Mouse (Mus musculus) kidney, postnatal 4 days (tissue): ENCODE measurements around the gene Uqcrq.
"Not testable (repeated sequence)": the region's sequence is repeated elsewhere in the genome, so short reads cannot be mapped to it uniquely, and the experiment has no call there.

Experiments used
- DNase-seq, 2 experiments: peaks; one replicate each; pipeline ENCODE4 v3.0.0; 2021; ENCODE audit warnings: mixed read lengths in 2 of 2

The Uqcrq gene

DNA sequence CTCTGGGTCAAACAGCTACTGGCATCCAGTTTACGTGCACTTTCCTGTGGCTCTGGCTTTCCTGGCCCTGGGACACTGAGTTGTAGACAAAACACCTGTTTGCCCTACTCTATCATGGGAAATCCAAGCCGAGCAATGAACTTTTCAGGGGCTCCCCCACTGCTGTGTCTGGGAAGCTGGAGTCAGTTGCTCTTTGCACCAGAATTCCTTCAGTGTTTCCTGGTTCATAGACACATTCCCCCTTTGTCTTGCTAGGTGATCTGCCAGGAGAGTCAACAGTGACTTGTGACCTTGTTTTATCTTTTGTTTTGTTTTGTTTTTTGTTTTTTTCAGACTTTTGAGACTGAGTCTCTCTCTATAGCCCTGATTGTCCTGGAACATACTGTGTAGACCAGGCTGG lies 20.7 kb upstream of the Uqcrq start:
- no peak for DNase-seq

DNA sequence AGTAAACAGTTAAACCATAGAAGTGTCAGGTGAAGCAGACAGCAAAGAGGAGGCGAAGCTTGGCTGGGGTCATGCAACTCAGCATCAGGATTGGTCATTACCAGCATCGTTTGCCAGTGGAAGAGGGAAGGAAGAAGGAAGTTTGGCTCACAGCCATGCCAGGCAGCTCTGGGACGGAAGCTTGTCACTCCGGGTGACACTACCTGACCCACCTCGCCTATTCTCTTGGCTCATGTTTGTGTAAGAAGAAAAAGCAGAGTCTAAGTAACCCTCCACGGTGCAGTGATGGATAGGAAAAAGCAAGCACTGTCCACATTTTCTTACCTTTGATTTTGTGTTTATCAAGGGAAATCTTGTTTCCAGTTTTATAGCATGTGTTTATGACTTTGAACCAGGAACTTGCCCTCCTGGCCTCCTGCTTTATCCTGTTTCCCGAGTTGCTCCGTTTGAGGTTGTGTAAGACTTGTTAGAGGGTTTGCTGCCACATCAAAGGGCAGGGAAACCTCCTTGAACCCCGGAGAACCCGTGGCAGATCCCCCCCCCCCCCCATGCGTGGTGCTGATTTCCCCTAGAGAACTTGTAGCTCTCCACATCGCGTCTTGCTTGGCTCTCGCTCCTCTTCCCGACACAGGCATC lies 19.6 kb upstream of the Uqcrq start:
- peak in 1 of 2 experiments; percentile 11 for DNase-seq

DNA sequence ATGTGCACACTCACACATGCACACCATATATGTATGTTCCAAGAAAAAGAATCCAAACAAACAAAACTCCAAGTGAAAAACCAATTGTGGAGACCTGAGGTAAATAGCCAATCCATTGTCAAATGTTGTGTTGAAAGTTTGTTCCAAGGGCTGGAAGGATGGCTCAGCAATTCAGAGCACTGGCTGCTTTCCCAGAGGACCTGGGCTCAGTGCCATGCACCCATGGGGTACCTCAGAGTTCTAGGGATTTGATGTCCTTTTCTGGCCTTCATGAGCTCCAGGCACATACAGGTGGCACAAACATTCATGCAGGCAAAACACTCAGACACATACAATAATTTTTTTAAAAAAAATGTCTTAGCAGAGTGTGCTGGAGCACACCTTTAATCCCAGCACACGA lies 17.9 kb upstream of the Uqcrq start:
- DNase-seq, result no peak

DNA sequence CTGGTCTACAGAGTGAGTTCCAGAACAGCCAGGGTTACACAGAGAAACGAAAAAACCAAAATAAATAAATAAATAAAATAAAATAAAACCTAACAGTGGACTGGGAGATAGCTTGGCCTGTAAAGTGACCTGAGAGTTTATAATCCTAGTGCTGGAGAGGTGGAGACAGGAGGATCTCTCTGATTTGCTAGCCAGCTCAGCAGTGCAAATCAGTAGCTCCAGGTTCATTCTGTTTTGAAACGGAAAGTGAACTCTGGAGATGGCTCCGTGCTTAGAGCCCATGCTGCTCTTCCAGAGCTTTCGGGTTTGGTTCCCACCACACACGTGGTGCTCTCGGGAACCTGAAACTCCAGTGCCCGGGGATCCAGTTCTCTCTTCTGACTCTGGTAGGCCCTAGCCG lies 17.4 kb upstream of the Uqcrq start:
- DNase-seq, result no peak

DNA sequence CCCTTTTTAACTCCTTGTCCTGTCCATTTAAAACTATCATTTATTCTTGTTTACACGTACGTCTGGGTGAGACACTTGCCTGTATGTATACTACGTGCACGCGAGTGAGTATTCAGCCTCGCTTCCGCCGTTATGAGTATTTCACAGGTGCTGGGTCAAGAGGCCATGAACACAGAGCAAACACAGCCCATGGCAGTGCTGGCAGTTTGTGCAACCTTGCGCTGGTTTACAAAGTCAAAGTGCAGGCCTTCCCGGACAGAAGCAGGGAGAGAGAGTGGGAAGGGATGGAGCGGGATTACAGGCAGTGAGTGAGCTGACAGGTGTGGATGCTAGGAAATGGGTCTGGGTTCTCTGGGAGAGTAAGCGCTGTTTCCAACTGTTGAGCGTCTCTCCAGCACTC lies 15.6 kb upstream of the Uqcrq start:
- no peak for DNase-seq

DNA sequence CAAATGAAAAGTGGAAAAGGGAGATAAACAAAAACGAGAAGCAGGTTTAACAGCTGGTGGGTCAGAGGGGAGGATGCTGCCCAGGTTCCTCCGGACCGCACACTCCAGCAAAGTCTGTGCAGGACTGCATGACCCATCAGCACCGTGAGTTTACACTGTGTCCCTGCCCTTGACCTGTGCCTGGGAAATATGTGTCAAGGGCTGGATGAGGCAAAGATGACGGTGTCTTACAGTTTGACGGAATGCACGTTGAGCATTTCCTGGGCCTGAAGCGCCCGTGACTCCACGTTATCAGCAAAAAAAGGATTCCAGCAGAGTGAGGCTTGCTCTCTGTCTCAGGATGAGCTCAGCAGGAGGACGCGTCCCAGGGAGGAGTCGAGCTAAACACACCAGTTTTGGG lies 14.9 kb upstream of the Uqcrq start:
- no peak for DNase-seq

DNA sequence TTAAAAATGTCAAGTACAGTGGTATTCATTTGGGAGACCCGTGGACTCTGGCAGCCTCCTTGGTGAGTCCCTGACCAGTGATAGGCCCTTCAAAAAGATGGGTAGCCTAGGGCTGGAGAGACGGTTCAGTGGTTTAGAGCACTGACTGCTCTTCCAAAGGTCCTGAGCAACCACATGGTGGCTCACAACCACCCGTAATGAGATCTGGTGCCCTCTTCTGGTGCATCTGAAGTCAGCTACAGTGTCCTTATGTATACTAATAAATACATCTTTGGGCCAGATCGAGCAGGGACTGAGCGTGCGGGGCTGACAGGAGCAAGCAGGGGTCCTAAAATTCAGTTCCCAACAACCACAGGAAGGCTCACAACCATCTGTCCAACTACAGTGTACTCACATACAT lies 13.2 kb upstream of the Uqcrq start:
- DNase-seq, result peak; percentile 44 to 53

DNA sequence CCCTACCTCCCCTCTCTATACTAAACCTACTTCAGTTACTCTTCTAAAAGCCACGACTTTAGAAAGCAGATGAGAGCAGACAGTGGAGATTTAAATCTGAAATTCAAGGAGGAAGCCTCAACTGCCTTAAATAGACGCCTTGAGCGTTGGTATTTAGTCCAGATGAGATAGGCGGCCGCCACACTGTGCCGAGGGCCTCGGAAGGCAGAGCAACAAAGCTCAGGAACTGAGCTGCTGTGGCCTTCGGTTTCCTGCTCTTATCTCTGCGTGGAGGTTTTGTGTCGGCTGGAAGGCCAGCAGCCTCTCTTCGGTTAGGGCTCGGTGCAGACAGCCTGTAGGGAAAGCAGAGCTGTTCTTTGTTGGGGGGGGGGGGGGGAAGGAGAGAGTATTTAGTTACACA lies 11.3 kb upstream of the Uqcrq start:
- no peak for DNase-seq

DNA sequence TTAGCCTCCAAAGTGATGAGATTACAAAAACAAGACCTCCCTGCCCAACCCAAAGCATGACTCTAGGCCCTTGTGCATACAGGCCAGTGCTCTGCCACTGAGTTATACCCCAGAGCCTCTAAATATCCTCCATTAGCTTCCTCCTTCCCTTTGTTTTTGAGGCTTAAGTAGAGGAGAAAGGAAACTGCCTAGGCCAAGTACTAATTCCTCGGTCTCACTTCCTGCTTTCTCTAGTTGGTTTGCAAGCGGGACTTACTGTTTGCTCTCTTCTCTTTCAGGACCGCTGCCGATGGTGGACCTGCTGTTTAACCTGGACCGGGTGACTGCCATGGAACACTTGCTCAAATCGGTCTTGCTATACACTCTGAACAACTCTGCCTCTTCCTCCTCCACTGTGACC lies 5.7 kb upstream of the Uqcrq start:
- DNase-seq, result no peak

DNA sequence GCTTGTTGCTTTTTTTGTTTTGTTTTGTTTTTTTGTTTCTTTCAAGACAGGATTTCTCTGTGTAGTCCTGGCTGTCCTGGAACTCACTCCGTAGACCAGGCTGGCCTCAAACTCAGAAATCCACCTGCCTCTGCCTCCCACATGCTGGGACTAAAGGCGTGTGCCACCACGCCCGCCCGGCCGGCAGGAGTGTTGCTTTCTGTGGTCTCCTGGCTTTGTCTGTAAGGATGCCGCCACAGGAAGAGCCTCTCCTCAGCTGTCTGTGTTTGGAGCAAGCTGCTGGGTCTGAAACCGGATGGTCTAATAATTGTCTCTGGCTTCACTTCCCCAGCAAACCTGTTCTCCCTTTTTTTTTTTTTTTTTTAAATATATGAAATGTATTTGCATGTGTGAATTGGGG lies 4.9 kb upstream of the Uqcrq start:
- DNase-seq, result no peak

DNA sequence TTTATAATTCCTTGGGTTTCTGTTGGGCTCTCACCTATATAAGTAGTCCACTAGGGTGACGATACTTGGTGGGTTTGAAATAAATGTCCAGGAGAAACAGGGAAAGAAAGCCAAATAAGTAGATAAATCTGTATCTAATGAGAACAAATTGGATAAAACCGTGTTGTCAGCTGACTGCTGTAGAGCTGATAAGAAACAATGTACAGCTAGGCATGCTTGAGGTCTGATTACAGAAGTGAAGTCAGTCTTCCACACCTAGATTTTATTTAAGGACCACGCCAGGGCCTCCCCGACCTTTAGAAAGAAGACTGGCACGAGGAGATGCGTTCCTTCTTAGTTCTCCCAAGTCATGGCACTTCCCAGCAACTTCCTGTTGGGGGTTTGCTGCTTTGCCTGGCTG lies 2.4 kb upstream of the Uqcrq start:
- DNase-seq, result no peak

DNA sequence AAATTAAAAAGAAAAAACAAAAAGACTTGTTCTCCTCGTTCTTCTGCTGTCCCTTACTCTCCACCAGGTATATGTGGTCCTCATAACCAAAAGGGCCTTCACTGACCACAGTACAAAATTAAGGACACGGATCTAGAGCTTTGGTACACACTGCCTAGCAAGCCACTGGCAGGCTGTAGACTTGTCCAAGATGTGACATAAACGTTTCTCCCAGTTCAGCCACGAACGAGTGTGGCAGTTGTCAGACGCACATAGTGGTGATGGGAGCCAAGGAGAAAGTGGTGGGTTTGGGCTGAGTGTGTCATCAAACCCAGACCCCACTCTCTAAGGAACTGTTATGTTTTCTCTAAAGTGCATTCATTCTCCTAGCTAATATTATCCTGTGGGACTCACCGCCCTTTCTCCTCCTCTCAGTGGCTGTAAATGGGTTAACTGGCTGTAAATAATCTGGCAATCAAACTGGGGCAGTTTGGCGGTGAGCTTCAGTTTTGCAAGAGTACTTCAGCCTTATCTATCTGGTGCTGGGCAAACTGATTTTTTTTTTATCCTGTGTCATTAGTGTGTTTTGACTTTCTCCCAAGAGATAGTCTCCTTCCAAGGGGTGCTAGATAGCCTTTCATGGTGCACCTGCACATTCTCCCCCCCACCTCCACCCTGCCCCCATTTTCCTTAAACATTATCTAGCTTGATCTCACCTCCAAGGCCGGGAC lies 871 bp upstream of the Uqcrq start:
- no peak for DNase-seq

DNA sequence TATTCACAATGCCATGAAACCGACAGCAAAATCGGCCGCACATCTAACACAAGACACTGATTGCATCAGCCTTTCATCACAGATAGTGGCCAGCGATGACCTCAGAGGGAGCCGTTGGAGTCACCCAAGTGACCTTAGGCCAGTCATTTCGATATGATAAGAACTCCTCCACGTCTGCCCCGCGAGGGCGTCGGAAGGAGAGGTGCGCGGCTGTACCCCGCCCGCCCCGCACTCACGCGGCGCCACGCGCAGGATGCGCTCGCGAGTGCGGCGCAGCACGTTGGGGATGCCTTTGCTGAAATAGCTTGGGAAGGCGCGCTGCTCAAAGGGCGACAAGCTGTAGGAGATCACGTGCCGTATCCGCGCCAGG lies 346 bp downstream of the Uqcrq start:
- DNase-seq, result no peak

DNA sequence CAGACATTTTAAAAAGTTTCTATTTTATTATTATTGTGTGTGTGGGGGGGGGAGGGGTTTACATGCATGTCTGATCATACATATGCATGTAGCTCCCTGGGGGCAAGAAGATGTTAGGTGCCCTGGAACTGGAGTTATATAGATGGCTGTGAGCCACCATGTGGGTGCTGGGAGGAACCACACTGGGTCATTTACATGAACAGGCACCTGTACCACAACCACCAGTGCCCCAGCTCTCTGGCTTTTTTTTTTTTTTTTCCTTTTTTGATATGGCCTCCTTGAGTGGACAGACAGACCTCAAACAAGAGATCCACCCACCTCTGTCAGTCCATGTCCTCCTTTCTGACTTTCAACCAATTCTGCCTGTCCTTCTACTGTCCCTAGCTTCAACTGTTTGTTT lies 1.4 kb downstream of the Uqcrq start:
- no peak for DNase-seq

DNA sequence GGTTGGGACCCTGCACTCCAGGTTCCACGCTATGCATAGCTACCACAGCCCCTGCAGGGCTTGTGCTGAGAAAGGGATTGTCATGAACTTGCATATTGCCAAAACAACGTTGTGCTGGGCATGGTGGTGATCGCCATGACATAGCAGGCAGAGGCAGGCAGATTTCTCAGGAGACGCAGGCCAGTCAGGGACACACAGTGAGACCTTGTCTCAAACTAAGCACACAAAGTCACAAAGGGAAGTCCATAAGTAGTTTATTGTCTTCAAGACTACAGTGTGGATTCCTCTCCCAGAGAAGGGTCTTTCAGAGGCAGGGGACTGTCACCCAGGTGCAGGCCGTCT lies 1.9 kb downstream of the Uqcrq start:
- DNase-seq, result no peak

DNA sequence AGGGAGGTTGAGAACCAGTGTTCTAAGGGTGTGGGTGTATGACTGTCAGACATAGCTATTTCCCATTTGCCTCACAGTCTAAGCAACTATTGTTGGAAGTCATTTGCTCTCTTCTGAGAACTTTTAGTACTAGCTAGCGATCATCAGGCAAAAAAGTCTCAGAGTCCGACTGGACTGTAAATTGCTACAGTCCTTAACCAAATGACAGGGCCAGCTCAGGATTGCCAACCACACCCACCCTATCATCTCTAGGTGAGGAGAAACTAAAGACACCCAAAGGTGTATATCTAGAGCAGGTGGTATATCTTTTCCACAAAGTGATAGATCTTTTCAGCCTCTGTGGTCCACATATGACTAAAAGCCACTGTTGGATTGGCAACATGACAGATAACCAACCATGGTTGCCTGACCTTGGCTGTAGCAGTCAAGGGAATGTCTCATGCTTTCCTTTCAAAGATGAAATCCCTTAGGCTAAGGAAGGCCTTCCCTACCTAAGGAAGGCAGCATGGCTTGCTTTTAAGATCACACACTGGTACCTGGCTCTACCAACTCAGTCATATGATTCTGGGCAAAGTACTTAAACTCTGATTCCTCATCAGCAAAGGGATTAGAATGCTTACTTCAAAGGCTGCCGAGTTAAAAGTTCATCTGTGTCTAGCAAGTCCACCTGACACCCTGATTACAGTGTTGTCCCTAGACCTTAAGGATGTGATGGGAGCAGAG lies 2.5 kb downstream of the Uqcrq start:
- no peak for DNase-seq

DNA sequence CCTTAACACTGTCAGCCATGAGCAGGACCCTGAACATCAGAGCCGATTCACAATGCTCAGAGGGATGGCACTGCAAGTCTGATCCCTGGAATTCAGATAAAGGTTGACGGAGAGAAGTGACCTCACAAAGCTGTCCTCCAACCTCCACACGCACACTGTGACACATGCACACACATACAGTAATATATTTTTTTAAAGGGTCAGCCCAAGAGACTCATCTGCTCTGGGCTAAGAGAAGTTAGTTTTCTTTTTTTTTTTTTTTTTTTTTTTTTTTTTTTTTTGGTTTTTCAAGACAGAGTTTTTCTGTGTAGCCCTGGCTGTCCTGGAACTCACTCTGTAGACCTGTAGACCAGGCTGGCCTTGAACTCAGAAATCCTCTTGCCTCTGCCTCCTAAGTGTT lies 3.7 kb downstream of the Uqcrq start:
- not testable (repeated sequence) for DNase-seq

DNA sequence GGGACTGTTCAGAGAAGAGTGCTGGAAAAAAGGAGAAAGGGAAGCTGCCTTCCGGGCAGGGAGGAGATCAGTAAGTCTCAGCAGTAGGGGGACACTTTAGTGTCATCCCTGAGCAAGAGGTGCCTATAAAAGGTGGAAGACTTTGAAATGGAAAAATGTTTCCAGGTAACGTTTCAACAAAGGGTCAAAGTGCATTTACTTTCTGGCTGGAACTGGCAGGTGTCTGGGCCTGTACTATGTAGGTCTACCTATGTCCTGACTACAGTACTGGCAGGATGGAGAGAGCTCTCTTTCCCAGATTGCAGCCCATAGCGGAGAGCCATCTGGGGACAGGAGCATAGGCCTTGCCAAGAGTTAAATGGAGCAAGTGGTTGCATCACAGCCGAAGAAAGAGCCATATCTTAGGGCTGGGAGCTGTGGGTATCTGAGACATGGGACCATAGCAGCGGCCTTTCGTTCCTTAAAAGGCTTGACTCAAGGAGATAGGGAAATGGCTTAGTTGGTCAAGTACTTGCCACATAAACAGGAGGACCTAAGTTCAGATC lies 4.8 kb downstream of the Uqcrq start:
- DNase-seq, result no peak

DNA sequence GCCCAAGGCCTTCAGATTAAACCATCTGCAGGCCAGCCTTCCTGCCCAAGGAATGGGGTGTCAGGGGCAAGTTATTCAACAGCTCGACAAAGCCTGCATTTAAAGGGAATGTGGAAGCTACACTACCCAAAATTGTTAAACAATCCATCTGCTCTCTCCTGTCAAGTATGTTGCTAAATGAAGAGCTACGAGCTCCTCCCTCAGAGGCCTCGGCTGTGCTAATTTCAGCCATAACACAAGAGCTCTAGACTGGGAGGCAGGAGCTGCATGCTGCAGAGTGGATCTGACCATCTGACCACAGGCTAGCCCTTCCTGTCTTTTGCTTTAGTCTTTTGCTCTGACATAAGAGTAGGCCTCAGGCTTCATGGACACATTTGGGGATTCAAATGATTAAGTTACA lies 5.4 kb downstream of the Uqcrq start:
- no peak for DNase-seq

DNA sequence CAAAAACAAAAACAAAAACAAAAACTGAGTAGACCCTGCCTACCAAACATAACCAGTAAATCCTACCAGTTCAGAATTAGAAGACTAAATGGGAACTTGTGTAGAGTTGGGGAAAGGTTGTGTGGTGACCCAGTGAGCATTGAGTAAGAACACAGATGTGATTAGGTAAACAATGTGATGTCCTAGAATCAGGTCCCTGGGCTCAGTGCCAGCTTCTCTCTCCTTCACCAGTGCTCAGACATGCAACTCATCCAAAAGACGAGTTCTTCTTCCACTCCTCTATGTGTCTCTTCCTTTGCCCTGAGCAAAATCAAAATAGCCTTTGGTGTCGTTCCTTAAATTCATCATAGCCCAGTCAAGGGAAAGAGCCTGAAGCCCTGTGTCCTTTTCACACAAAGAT lies 5.8 kb downstream of the Uqcrq start:
- no peak for DNase-seq

DNA sequence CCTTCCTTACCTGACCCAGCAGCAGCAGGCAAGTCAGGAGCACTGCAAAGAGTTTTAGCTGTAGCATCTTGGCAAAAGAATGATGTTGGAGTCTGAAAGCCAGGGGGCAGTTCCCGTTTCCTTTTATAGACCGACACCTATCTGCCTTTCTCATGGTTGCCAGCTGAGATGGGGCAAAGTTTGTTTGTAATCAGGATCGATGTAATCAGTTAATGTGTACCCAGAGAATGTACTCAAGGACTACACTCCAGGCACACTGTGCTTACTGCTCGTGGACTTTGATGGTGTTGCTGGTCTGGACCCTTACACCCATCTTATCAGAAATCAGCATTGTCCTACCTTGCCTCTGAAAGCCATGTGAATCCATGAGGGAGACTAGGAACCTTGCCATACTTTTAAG lies 7.6 kb downstream of the Uqcrq start, which contains the start of gene Leap2:
Leap2 (minus strand) TSS at position 135 of the 400 bp plus-strand sequence.
- DNase-seq, result no peak

DNA sequence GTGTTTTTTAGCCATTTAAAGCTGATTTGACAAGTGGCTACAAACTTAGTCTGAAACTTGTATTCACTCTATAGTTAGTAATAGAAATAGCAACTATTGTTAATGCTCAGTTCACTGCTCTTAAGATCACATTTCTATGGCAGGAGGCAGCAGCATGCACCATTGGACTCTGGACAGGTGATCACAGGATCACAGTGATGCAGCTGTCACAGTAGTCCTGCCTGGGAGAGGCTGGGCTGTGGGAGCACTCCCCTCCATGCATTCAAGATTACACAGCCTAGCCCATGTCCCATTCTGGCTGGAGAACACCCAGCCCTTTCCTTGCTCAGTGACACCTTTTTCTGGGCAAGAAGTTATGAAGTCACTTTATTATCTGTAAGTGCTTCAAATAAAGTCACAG lies 12.6 kb downstream of the Uqcrq start:
- DNase-seq, result no peak

DNA sequence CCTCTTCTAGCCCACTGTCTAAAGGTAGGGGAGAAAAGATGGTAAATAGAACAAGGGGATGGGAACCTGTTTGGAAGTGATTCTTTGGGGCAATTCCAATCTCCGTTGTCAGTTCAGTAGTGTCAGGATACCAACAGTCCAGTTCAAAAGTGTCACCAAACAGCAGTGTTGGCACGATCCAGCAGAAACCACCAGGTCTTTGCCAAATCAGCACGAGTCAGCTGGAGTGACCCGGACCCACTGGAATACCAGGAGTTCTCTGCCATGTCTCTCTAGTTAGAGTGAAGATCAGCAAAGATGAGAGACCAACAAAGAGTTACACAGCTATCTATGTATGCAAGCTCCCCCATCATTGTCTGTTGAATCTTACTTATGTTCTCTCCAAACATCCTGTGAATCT lies 16.8 kb downstream of the Uqcrq start:
- no peak for DNase-seq

DNA sequence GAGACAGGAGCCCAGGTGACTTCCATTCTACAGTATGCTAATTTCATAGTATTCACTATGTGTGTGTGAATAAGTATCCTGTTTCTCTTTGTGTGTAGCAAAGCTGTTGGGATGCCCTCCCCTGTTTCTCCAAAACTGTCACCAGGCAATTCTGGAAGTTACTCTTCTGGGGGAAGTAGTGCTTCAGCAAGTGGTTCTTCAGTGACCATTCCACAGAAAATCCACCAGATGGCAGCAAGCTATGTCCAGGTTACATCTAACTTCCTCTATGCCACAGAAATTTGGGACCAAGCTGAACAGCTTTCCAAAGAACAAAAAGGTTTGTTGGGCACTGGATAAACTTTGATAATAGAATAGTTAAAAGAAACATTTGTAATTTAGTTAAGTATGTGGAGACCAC lies 18.9 kb downstream of the Uqcrq start:
- no peak for DNase-seq
